Mouse (Mus musculus): ENCODE measurements around the gene Rbpj. TPM values are rescaled to one million over a fixed set of nuclear protein-coding genes. Genes with fewer than 3 reads are reported as not detected.

Gene Rbpj
- polyA plus RNA-seq, 1 experiment from 2014 or later: 46.1 TPM

GRCm38 (mm10) chr5:53589172-53589960 lies 123.4 kb downstream of the Rbpj start:
- peaks cover 26% of the 10 kb centered on the region for H3K4me1 ChIP-seq
- H3K27ac ChIP-seq: peak overlapping the region; percentile 94
- peak; percentile 89 for ATAC-seq (ENCODE audit: low FRiP score, low read depth)
- under 1% methylated on average over 68 of the region's 72 CpGs for WGBS
- peak overlapping the region; percentile 91 for H3K4me2 ChIP-seq (replicated peaks)
- peak overlapping the region; percentile 95 for H3K9ac ChIP-seq
- no peaks in the 10 kb centered on the region for H3K36me3 ChIP-seq
- peaks cover 7% of the 10 kb centered on the region; the same call in 1 of the 2 replicates for H3K27me3 ChIP-seq
- H3K4me3 ChIP-seq: peak overlapping the region; percentile 96
- H3K9me3 ChIP-seq: no peaks in the 10 kb centered on the region

- Histone ChIP-seq H3K9me3 (no peaks in the 10 kb centered on the region), H3K27me3 (peaks cover 7% of the 10 kb centered on the region; the same call in 1 of the 2 replicates), H3K36me3 (no peaks in the 10 kb centered on the region), H3K4me3 (peak overlapping the region; percentile 96), H3K4me1 (peaks cover 27% of the 10 kb centered on the region), H3K9ac (peak overlapping the region; percentile 95), H3K27ac (peak overlapping the region; percentile 94), H3K4me2 (replicated peaks) (peak overlapping the region; percentile 91)
- under 1% methylated on average over 59 of the region's 59 CpGs for WGBS
- ATAC-seq (ENCODE audit: low FRiP score, low read depth): peak; percentile 87
Observed at GRCm38 (mm10) chr5:53590179-53590765, 124.3 kb downstream of the Rbpj start.

- under 1% methylated on average over 37 of the region's 67 CpGs for WGBS
- no peak for ATAC-seq (ENCODE audit: low FRiP score, low read depth)
- no peaks in the 10 kb centered on the region for H3K36me3 ChIP-seq
Observed at GRCm38 (mm10) chr5:53590875-53591682, 125.1 kb downstream of the Rbpj start.

GRCm38 (mm10) chr5:53591683-53592050 lies 125.7 kb downstream of the Rbpj start:
- peak overlapping the region; percentile 91 for H3K4me2 ChIP-seq (replicated peaks)
- H3K9ac ChIP-seq: peak overlapping the region; percentile 95
- H3K27me3 ChIP-seq: peaks cover 4% of the 10 kb centered on the region; the same call in 1 of the 2 replicates
- H3K9me3 ChIP-seq: no peaks in the 10 kb centered on the region
- H3K27ac ChIP-seq: peak overlapping the region; percentile 94; the same call in 1 of the 2 replicates
- under 1% methylated on average over 8 of the region's 8 CpGs for WGBS
- peaks cover 29% of the 10 kb centered on the region for H3K4me1 ChIP-seq
- H3K36me3 ChIP-seq: no peaks in the 10 kb centered on the region
- no peak for ATAC-seq (ENCODE audit: low FRiP score, low read depth)
- H3K4me3 ChIP-seq: peak overlapping the region; percentile 96

More at GRCm38 (mm10) chr5:53590875-53591682, 125.1 kb downstream of the Rbpj start:
- no peaks in the 10 kb centered on the region for H3K9me3 ChIP-seq
- H3K27me3 ChIP-seq: peaks cover 4% of the 10 kb centered on the region; the same call in 1 of the 2 replicates
- H3K4me3 ChIP-seq: peak overlapping the region; percentile 96
- peaks cover 27% of the 10 kb centered on the region for H3K4me1 ChIP-seq
- H3K27ac ChIP-seq: peak overlapping the region; percentile 94
- peak overlapping the region; percentile 91 for H3K4me2 ChIP-seq (replicated peaks)
- peak overlapping the region; percentile 95 for H3K9ac ChIP-seq

- WGBS: 82% methylated on average over 5 of the region's 5 CpGs
- Histone ChIP-seq H3K4me1 (peaks cover 41% of the 10 kb centered on the region), H3K9ac (no peak overlapping the region), H3K4me2 (replicated peaks) (peak overlapping the region; percentile 43), H3K9me3 (no peaks in the 10 kb centered on the region), H3K4me3 (peak overlapping the region; percentile 96), H3K27ac (no peak overlapping the region), H3K27me3 (no peaks in the 10 kb centered on the region), H3K36me3 (no peaks in the 10 kb centered on the region)
- no peak for ATAC-seq (ENCODE audit: low FRiP score, low read depth)
Observed at GRCm38 (mm10) chr5:53593080-53593688, 127.2 kb downstream of the Rbpj start.

GRCm38 (mm10) chr5:53594274-53594673 lies 128.3 kb downstream of the Rbpj start:
- no peak for ATAC-seq (ENCODE audit: low FRiP score, low read depth)
- H3K9me3 ChIP-seq: no peaks in the 10 kb centered on the region
- no peaks in the 10 kb centered on the region for H3K27me3 ChIP-seq
- no peak overlapping the region for H3K9ac ChIP-seq
- H3K4me2 ChIP-seq (replicated peaks): peak overlapping the region; percentile 28
- WGBS: 28% methylated on average over 4 of the region's 4 CpGs
- no peak overlapping the region for H3K27ac ChIP-seq
- peaks cover 41% of the 10 kb centered on the region for H3K4me1 ChIP-seq
- no peak overlapping the region for H3K4me3 ChIP-seq
- H3K36me3 ChIP-seq: no peaks in the 10 kb centered on the region

- Histone ChIP-seq H3K4me1 (peaks cover 31% of the 10 kb centered on the region), H3K9ac (no peak overlapping the region), H3K27ac (no peak overlapping the region), H3K4me3 (no peak overlapping the region), H3K4me2 (replicated peaks) (no peak overlapping the region), H3K27me3 (no peaks in the 10 kb centered on the region), H3K36me3 (no peaks in the 10 kb centered on the region), H3K9me3 (no peaks in the 10 kb centered on the region)
- no peak for ATAC-seq (ENCODE audit: low FRiP score, low read depth)
Observed at GRCm38 (mm10) chr5:53598510-53598909, 132.6 kb downstream of the Rbpj start.

GRCm38 (mm10) chr5:53599116-53599515 lies 133.2 kb downstream of the Rbpj start:
- Histone ChIP-seq H3K4me3 (no peak overlapping the region), H3K27ac (no peak overlapping the region), H3K9ac (no peak overlapping the region), H3K4me1 (peaks cover 29% of the 10 kb centered on the region), H3K27me3 (no peaks in the 10 kb centered on the region), H3K4me2 (replicated peaks) (no peak overlapping the region), H3K36me3 (no peaks in the 10 kb centered on the region), H3K9me3 (no peaks in the 10 kb centered on the region)
- WGBS: 71% methylated on average over 1 of the region's 1 CpGs
- ATAC-seq (ENCODE audit: low FRiP score, low read depth): no peak

GRCm38 (mm10) chr5:53602194-53602593 lies 136.2 kb downstream of the Rbpj start:
- no peak overlapping the region for H3K9ac ChIP-seq
- H3K27ac ChIP-seq: no peak overlapping the region
- 58% methylated on average over 8 of the region's 8 CpGs for WGBS
- no peaks in the 10 kb centered on the region for H3K36me3 ChIP-seq
- H3K4me2 ChIP-seq (replicated peaks): no peak overlapping the region
- H3K9me3 ChIP-seq: no peaks in the 10 kb centered on the region
- H3K4me1 ChIP-seq: peaks cover 20% of the 10 kb centered on the region; the same call in 1 of the 2 replicates
- no peak overlapping the region for H3K4me3 ChIP-seq
- peak; percentile 51; the same call in 1 of the 2 replicates for ATAC-seq (ENCODE audit: low FRiP score, low read depth)
- H3K27me3 ChIP-seq: no peaks in the 10 kb centered on the region

GRCm38 (mm10) chr5:53605450-53605849 lies 139.5 kb downstream of the Rbpj start:
- Histone ChIP-seq H3K4me3 (no peak overlapping the region), H3K27ac (no peak overlapping the region), H3K9me3 (no peaks in the 10 kb centered on the region), H3K27me3 (no peaks in the 10 kb centered on the region), H3K9ac (no peak overlapping the region), H3K4me1 (0 out of 2 replicates have a peak, but pooled peaks cover 19% of the 10 kb centered on the region), H3K4me2 (replicated peaks) (no peak overlapping the region), H3K36me3 (no peaks in the 10 kb centered on the region)
- WGBS: 72% methylated on average over 4 of the region's 4 CpGs
- no peak for ATAC-seq (ENCODE audit: low FRiP score, low read depth)

GRCm38 (mm10) chr5:53607230-53607996 lies 141.5 kb downstream of the Rbpj start:
- Histone ChIP-seq H3K4me3 (no peak overlapping the region), H3K27ac (no peak overlapping the region), H3K36me3 (no peaks in the 10 kb centered on the region), H3K27me3 (no peaks in the 10 kb centered on the region), H3K4me1 (0 out of 2 replicates have a peak, but pooled peaks cover 8% of the 10 kb centered on the region), H3K9ac (no peak overlapping the region), H3K4me2 (replicated peaks) (no peak overlapping the region), H3K9me3 (no peaks in the 10 kb centered on the region)
- 64% methylated on average over 9 of the region's 9 CpGs for WGBS
- no peak for ATAC-seq (ENCODE audit: low FRiP score, low read depth)

Data from limb, embryonic 13.5 days (tissue).